Mouse (Mus musculus) left cerebral cortex, adult 11 months (tissue): ENCODE results near the gene Eri3.

Source experiments
- DNase-seq: peaks from one replicate; pipeline ENCODE4 v3.0.0; 2022; ENCODE audit warnings: low spot score

Gene Eri3

GRCm38 (mm10) chr4:117577579-117577978 is 27.4 kb downstream of the Eri3 start:
- DNase-seq: no peak

GRCm38 (mm10) chr4:117581626-117582025 is 31.5 kb downstream of the Eri3 start:
- DNase-seq: no peak

- no peak for DNase-seq
These were observed 35.8 kb downstream of the Eri3 start for GRCm38 (mm10) chr4:117585995-117586394.

DNA sequence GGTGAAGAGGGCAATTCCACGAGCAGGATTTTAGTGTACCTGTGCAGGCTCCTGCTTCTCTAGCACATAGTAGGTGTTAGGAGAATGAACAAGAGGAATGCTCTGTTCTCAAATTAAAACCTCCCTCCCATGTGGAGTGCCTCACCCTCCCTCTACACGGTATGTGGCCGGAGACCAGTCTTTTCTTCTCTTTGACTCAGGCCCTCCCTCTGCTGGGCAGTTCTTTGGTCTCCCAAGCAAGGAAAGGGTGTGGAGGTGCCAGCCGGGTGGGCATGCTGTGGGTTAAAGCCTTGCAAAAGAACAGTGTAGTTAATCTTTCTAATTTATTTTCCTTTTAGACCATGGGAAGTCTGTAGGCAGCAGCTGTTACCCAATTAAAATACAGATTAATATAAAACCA is 37.3 kb downstream of the Eri3 start:
- DNase-seq: no peak

DNA sequence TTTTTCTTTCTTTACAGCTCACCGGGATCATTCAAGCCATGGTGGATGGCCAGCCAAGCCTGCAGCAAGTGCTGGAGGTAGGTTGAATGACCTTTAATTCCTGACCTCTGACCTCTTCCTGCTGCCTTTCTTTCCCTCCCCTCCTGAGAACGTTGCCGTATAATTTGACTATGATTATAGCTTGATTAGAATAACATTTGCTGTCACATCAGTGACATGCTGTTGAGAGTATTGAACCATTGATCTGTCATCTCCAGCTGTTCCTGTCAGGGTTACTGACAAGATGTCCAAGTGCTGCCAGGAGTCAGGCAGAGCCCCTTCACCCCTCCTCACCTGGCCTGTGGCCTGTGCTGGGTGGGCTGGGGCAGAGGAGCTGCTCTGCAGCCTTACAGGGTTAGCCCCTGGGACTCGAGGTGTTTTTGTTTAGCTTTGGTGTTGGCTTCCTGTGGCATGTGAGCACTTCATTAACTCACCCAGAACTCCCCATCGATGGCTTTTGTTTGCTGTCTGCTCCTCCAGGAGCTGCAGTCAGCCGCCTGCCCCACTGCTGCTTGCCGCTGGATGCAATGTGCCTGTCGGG is 39.0 kb downstream of the Eri3 start:
- DNase-seq: no peak

DNA sequence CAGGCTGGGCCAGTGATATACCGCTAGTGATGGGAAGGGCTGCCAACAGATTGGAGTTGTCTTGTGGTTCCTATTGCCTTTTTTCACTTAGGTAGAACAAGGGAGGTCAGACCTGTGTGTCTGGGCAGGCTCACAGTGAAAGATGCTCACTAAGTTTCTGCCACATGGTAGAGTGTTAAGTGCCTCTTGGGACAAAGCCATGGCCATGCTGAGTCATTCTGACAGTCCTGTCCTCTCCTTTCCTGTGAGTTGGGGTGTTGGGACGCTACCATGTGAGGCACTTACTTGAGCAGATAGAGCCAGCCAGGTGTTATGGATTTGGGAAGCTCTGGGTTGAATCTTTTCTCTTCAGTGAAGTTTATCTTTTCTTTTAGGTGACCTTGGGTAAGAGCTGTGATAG is 40.6 kb downstream of the Eri3 start:
- DNase-seq: no peak

DNA sequence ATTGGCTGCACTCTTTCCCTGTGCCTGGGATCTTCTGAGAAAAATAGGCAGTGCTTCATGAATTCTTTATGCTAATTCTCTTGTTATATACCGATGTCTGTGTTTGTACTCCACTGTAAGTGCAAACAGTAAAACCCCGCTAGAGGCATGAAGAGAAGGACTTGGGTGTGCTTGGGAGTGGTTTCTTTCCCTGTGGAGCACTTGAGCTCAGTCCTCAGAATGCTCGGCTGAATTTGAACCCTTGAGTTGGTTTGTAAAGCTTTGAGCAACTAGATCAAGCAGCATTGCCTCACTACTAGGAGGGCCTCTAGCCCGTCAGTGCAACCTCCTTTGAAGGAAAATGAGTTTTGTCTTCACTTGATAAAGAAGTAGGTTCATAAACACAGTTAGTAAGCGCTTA is 42.0 kb downstream of the Eri3 start:
- DNase-seq: no peak

DNA sequence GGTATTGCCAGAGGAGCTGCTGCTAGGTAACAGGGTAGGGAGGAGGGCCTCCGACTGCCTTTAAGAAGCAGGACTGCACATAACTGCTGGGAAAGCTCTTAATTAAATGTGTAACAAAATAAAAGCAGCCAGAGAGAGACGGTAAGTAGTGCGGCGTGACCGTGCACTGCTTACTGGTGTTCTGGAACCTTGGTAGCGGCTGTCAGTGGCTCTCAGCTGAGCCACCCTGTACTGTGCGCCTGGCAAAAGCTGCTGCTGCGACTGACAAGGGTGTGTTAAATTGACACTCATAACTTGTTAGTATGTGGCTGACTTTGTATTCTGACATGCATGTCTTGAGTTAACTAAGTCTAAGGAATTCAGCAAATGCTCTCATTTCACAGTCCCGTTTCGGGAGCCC is 45.1 kb downstream of the Eri3 start:
- no peak for DNase-seq

DNA sequence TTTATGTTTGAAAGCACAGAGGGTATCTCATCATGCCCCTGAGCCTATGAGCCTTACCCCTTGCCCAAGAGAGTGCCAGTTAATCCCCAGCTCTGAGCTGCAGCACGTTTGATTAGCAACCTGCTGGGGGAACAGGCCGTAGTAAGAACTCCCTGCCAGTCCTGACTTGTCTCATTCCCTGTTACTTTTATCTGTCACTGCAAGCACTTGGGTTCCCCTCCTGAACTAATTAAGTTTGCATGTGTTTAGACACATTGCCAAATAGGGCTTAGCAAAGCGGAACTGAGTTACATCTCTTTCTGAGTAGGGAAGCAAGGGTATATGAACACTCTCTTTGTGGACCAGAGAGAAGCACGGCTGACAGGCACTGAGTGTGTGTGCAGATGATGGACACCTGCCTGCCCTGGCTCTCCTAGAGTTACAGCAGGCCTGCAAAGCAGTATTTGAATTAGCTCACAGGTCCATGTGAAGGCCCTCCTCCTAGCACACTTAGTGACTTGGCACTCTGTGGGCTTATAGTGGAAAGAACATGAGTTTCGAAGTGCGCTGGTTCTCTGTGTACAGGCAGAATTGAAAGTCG is 49.9 kb downstream of the Eri3 start:
- no peak for DNase-seq

DNA sequence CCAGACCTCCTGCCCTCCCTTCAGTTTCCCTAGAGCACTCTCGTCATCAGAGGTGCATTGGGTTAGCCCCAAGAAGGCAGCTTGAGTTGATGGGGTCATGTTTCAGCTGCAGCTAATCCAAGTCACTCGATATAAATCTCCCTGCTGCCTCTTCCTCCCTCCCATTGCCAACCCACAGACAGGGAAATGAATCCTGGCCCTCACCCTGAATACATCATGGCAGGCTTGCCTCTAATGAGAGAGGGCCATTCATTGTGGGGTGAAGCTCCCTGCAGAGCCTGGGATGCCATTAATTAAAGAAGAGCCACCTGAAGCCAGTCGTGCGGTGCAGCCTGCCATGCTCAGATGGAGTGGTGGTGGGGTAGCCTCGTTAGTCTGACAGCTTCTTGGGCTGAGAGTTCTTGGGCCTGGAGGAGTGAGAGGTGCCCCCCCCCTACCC is 51.2 kb downstream of the Eri3 start:
- no peak for DNase-seq

DNA sequence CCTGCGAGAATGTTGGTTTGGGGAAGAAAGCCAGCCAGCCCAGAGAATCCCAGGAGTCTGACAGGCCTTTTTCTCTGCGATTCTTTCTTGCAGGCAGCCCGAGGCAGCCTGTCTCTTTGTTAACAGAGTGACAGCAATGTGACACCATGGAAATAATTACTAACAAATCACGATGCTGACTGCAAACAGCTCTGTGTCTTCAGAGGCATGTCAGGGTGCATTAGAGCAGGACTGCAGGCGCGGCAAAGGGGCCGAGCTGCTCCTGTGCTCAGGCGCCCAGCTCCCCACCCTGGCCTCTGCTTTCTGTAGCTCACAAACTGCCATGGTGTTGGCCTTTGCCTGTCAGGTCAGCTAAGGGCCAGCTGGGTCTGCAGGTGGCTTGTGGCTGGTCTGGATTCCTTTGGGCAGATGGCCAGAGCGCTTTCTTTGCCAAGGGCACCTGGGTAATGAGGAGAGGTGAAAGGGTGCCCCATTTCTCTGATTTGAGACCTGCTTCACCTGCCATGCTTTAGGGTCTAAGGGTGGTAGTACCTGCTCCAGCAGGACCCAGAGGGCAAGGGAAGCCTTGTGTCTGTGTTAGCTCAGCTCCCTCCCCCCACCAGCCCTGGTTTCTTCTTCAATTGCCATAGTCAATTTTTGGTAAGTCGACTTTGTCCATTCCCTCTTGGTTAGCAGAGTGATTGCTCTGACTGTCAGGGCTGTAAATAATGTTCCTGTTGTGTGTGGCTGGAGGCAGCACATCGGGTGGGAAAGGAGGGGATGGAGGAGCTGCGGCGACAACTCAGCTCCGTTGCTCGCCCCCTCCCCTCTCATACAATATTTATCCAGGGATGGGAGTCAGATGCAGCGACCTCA is 55.2 kb downstream of the Eri3 start:
- no peak for DNase-seq

DNA sequence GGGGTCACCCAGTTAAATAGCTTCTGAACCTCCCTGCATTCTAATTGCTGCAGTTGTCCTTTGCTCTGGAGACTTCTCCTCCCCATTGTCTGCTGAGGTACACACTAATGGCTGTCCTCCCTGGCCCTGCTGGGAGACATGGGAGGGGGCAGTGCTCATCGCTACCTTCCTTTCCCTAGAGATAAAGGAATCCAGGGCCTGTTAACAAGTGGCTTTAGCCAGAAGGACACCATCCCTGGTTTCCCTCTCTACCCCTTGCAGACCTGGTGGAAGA is 55.7 kb downstream of the Eri3 start:
- DNase-seq: no peak

DNA sequence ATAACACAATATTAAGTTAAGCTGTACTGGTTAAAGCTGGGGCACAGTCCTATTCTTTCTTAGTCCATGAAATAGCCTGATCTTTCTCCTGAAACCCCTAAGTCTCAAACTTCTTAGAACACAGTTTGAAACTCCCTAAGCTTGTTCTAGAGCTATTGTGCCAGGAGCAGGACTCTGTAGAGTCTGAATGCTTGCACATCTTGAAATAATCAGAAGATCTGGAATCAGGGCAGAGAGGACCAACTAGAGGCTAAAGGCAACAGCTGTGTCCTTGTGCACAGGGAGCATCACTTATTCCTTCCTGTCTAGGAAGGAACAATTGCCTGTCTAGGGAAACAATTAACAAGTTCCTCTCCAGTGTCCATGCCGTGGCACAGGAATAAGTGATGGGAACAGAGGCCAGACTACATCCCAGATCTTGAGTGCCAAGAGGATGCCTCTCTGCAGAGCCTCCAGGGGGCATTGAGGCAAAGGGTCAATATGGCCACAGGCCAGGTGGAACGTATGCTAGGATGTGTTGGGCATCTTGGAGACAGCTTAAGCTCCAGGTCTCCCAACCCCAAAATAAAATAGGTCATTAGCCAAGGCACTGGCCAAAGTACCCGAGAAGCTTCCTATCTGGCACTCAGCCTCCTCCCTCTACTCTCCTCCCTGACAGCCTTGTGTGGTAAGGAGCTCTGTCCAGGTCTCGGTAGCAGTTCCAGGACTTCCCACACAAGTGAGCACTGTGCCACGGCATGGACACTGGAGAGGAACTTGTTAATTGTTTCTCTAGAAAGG is 56.9 kb downstream of the Eri3 start:
- no peak for DNase-seq

DNA sequence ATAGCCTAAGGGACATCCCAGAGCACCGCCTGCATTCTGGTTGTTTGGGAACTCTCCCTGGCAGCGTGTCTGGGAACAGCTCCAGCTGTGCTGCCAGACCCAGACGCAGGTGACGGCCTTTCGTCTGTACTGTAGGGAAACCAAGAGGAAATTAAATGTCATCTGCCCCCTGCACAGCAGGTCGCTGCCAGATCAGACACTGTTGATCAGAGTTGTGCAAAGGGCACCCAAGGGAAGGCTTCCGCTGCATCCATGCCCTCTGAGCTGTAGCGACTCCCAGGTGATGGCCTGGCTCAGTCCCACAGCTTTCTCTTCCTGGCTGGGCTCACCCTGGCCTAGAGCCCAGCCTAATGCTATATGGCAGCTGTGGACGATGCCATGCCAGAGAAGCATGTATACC is 58.1 kb downstream of the Eri3 start:
- no peak for DNase-seq

- DNase-seq: no peak
These were observed 59.3 kb downstream of the Eri3 start for GRCm38 (mm10) chr4:117609371-117610039.

- no peak for DNase-seq
These were observed 61.2 kb downstream of the Eri3 start for GRCm38 (mm10) chr4:117611385-117611784.

DNA sequence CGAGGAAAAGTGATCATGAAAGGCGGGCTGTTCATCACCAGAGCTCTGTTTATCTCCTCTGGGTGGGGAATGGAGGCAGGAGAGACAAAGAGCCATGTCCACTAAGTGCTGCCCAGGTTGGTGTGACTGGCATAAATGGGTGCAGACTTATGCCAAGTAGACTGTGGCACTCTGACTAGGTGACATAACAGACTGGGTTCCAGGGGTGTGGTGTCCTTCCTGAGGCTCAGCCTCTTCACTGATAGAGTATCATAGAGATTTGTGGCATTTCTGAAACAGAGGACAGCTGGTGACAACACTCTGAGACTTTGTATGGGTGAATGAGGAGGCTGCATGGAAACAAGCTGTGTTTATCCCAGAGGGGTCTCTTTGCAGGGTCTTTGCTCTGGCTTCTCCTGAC is 61.6 kb downstream of the Eri3 start:
- DNase-seq: no peak

- DNase-seq: no peak
These were observed 62.5 kb downstream of the Eri3 start for GRCm38 (mm10) chr4:117612713-117613112.

DNA sequence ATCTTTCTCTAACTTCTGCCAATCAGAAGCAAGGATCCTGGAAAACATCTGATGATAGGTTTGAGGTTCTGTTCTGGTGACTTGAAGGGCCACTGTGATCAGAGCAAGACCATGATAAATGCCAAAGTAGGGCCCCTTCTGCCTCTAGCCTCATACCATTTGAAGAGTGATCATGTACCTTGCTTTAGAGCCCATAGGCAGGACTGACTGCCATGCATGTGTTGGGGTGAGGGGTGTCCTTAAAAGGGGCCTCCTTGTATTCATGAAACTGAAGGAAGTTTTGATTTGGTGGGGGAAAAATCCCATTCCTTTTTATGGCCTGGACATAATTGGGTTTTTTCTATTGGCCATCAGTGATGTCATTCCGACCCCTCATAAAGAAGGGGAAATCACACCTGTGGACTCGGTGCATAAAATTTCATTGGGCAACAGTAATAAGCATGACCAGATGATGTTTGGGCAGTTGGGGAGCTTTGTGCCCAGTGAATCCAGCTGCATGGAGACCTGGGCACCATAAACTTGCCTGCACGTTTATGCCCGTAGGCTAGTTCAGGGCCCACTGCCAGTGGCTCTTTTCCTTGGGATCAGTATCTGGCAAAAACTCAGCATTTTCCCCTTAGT is 63.1 kb downstream of the Eri3 start:
- no peak for DNase-seq

- DNase-seq: no peak
These were observed 66.4 kb downstream of the Eri3 start for GRCm38 (mm10) chr4:117616600-117616999.

GRCm38 (mm10) chr4:117622270-117622669 is 72.1 kb downstream of the Eri3 start:
- DNase-seq: no peak

DNA sequence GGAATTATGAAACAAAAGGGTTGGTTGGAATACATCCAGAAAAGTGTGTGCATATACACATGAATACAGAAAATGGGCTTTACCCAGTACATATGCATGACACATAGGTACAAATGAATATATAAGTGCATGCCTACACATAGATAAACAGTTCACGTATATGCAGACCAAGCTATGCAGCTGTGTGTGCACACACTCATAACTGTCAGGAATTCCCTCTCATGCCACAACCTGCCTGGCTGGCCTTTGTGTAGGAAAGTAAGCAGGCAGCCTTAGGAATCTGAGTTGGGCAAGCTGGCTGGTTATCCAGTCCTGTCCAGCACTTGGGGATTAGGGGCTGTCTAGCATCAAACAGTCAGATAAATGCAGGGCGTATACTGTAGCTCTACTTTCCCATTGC is 72.9 kb downstream of the Eri3 start:
- no peak for DNase-seq
